Mouse (Mus musculus): ENCODE measurements around the gene Lypd6b.

GRCm38 (mm10) chr2:49749730-49750576 is 37.5 kb upstream of the Lypd6b start:
- TF ChIP-seq POLR2A (IDR thresholded peaks at IDR 0.05; ENCODE audit: low read depth, low read length) = no peak
- no peak for TF ChIP-seq CTCF (IDR thresholded peaks at IDR 0.05; ENCODE audit: borderline replicate concordance, insufficient read depth, low read length)
